Mouse (Mus musculus): ENCODE data around the gene Sh3gl1. TPM values are rescaled to one million over a fixed set of nuclear protein-coding genes. Genes with fewer than 3 reads are reported as not detected.
A peak's percentile ranks its signal among the peaks of the same experiment; 100 is the strongest.

Gene Sh3gl1
- polyA plus RNA-seq, 1 experiment from 2014 or later, result 129 TPM

- peak overlapping the region; percentile 70 for H3K4me3 ChIP-seq (ENCODE audit: low read depth, low read length)
- H3K4me2 ChIP-seq (ENCODE audit: low read length), result peak overlapping the region; percentile 75
- H3K36me3 ChIP-seq (ENCODE audit: control insufficient read depth, insufficient read depth, low read length), result peaks cover 12% of the 10 kb centered on the region; the same call in 1 of the 2 replicates
- 64% methylated on average over 4 of the region's 4 CpGs for WGBS
- DNase-seq (ENCODE audit: low spot score) (no peak), ATAC-seq (replicated peaks; ENCODE audit: low FRiP score, low TSS enrichment, low read depth) (no peak)
- peak overlapping the region; percentile 90 for H3K9ac ChIP-seq (ENCODE audit: low read length)
- no peaks in the 10 kb centered on the region for H3K9me3 ChIP-seq (ENCODE audit: control insufficient read depth, low read length)
- no peaks in the 10 kb centered on the region for H3K27me3 ChIP-seq (replicated peaks; ENCODE audit: control insufficient read depth, insufficient read depth, low read length)
- H3K27ac ChIP-seq (ENCODE audit: low read depth), result no peak overlapping the region
- H3K4me1 ChIP-seq (replicated peaks; ENCODE audit: control insufficient read depth, insufficient read depth, low read length), result peaks cover 28% of the 10 kb centered on the region
These were observed 1.2 kb downstream of the Sh3gl1 start for GRCm38 (mm10) chr17:56035216-56035615.

GRCm38 (mm10) chr17:56034726-56035100, 1.7 kb downstream of the Sh3gl1 start:
- WGBS, result 88% methylated on average over 6 of the region's 6 CpGs
- Histone ChIP-seq H3K4me3 (ENCODE audit: low read depth, low read length) (peak overlapping the region; percentile 70; the same call in 1 of the 2 replicates), H3K9me3 (ENCODE audit: control insufficient read depth, low read length) (no peaks in the 10 kb centered on the region), H3K9ac (ENCODE audit: low read length) (no peak overlapping the region), H3K36me3 (ENCODE audit: control insufficient read depth, insufficient read depth, low read length) (peaks cover 12% of the 10 kb centered on the region; the same call in 1 of the 2 replicates), H3K27me3 (replicated peaks; ENCODE audit: control insufficient read depth, insufficient read depth, low read length) (no peaks in the 10 kb centered on the region), H3K4me1 (replicated peaks; ENCODE audit: control insufficient read depth, insufficient read depth, low read length) (peaks cover 28% of the 10 kb centered on the region), H3K27ac (ENCODE audit: low read depth) (no peak overlapping the region), H3K4me2 (ENCODE audit: low read length) (peak overlapping the region; percentile 75)
- DNase-seq (ENCODE audit: low spot score) (no peak), ATAC-seq (replicated peaks; ENCODE audit: low FRiP score, low TSS enrichment, low read depth) (no peak)

GRCm38 (mm10) chr17:56034040-56034725, 2.3 kb downstream of the Sh3gl1 start:
- Histone ChIP-seq H3K27ac (ENCODE audit: low read depth) (no peak overlapping the region), H3K9me3 (ENCODE audit: control insufficient read depth, low read length) (no peaks in the 10 kb centered on the region), H3K4me2 (ENCODE audit: low read length) (no peak overlapping the region), H3K36me3 (ENCODE audit: control insufficient read depth, insufficient read depth, low read length) (peaks cover 17% of the 10 kb centered on the region; the same call in 1 of the 2 replicates), H3K4me3 (ENCODE audit: low read depth, low read length) (no peak overlapping the region), H3K4me1 (replicated peaks; ENCODE audit: control insufficient read depth, insufficient read depth, low read length) (peaks cover 28% of the 10 kb centered on the region), H3K27me3 (replicated peaks; ENCODE audit: control insufficient read depth, insufficient read depth, low read length) (no peaks in the 10 kb centered on the region), H3K9ac (ENCODE audit: low read length) (no peak overlapping the region)
- ATAC-seq (replicated peaks; ENCODE audit: low FRiP score, low TSS enrichment, low read depth) (no peak), DNase-seq (ENCODE audit: low spot score) (no peak)
- WGBS, result 87% methylated on average over 7 of the region's 7 CpGs

GRCm38 (mm10) chr17:56032831-56033230, 3.6 kb downstream of the Sh3gl1 start:
- ATAC-seq (replicated peaks; ENCODE audit: low FRiP score, low TSS enrichment, low read depth) (no peak), DNase-seq (ENCODE audit: low spot score) (no peak)
- peaks cover 28% of the 10 kb centered on the region for H3K4me1 ChIP-seq (replicated peaks; ENCODE audit: control insufficient read depth, insufficient read depth, low read length)
- H3K9me3 ChIP-seq (ENCODE audit: control insufficient read depth, low read length), result no peaks in the 10 kb centered on the region
- no peak overlapping the region for H3K27ac ChIP-seq (ENCODE audit: low read depth)
- H3K27me3 ChIP-seq (replicated peaks; ENCODE audit: control insufficient read depth, insufficient read depth, low read length), result no peaks in the 10 kb centered on the region
- 80% methylated on average over 7 of the region's 7 CpGs for WGBS
- no peak overlapping the region for H3K4me3 ChIP-seq (ENCODE audit: low read depth, low read length)
- no peak overlapping the region for H3K9ac ChIP-seq (ENCODE audit: low read length)
- H3K4me2 ChIP-seq (ENCODE audit: low read length), result no peak overlapping the region
- H3K36me3 ChIP-seq (ENCODE audit: control insufficient read depth, insufficient read depth, low read length), result peaks cover 30% of the 10 kb centered on the region

- DNase-seq (ENCODE audit: low spot score), result no peak
- no peak overlapping the region for H3K9ac ChIP-seq (ENCODE audit: low read length)
- no peak overlapping the region for H3K4me2 ChIP-seq (ENCODE audit: low read length)
These were observed 4.2 kb downstream of the Sh3gl1 start for GRCm38 (mm10) chr17:56032127-56032733.

GRCm38 (mm10) chr17:56031431-56031830, 5.0 kb downstream of the Sh3gl1 start:
- no peak overlapping the region for H3K9ac ChIP-seq (ENCODE audit: low read length)
- peaks cover 36% of the 10 kb centered on the region for H3K36me3 ChIP-seq (ENCODE audit: control insufficient read depth, insufficient read depth, low read length)
- ATAC-seq (replicated peaks; ENCODE audit: low FRiP score, low TSS enrichment, low read depth) (no peak), DNase-seq (ENCODE audit: low spot score) (no peak)
- 85% methylated on average over 7 of the region's 7 CpGs for WGBS
- H3K4me1 ChIP-seq (replicated peaks; ENCODE audit: control insufficient read depth, insufficient read depth, low read length), result peaks cover 21% of the 10 kb centered on the region
- H3K4me3 ChIP-seq (ENCODE audit: low read depth, low read length), result no peak overlapping the region
- no peak overlapping the region for H3K4me2 ChIP-seq (ENCODE audit: low read length)
- H3K27me3 ChIP-seq (replicated peaks; ENCODE audit: control insufficient read depth, insufficient read depth, low read length), result no peaks in the 10 kb centered on the region
- H3K27ac ChIP-seq (ENCODE audit: low read depth), result no peak overlapping the region
- H3K9me3 ChIP-seq (ENCODE audit: control insufficient read depth, low read length), result no peaks in the 10 kb centered on the region

More at GRCm38 (mm10) chr17:56032127-56032733, 4.2 kb downstream of the Sh3gl1 start:
- peaks cover 34% of the 10 kb centered on the region for H3K36me3 ChIP-seq (ENCODE audit: control insufficient read depth, insufficient read depth, low read length)
- 69% methylated on average over 6 of the region's 6 CpGs for WGBS
- H3K9me3 ChIP-seq (ENCODE audit: control insufficient read depth, low read length), result no peaks in the 10 kb centered on the region
- H3K4me1 ChIP-seq (replicated peaks; ENCODE audit: control insufficient read depth, insufficient read depth, low read length), result peaks cover 25% of the 10 kb centered on the region
- no peak overlapping the region for H3K27ac ChIP-seq (ENCODE audit: low read depth)
- H3K27me3 ChIP-seq (replicated peaks; ENCODE audit: control insufficient read depth, insufficient read depth, low read length), result no peaks in the 10 kb centered on the region
- no peak overlapping the region for H3K4me3 ChIP-seq (ENCODE audit: low read depth, low read length)
- ATAC-seq (replicated peaks; ENCODE audit: low FRiP score, low TSS enrichment, low read depth), result no peak

- peaks cover 21% of the 10 kb centered on the region for H3K4me1 ChIP-seq (replicated peaks; ENCODE audit: control insufficient read depth, insufficient read depth, low read length)
- ATAC-seq (replicated peaks; ENCODE audit: low FRiP score, low TSS enrichment, low read depth) (no peak), DNase-seq (ENCODE audit: low spot score) (no peak)
- no peak overlapping the region for H3K27ac ChIP-seq (ENCODE audit: low read depth)
- H3K27me3 ChIP-seq (replicated peaks; ENCODE audit: control insufficient read depth, insufficient read depth, low read length), result no peaks in the 10 kb centered on the region
- H3K36me3 ChIP-seq (ENCODE audit: control insufficient read depth, insufficient read depth, low read length), result peaks cover 36% of the 10 kb centered on the region
- no peaks in the 10 kb centered on the region for H3K9me3 ChIP-seq (ENCODE audit: control insufficient read depth, low read length)
- H3K4me3 ChIP-seq (ENCODE audit: low read depth, low read length), result no peak overlapping the region
- 63% methylated on average over 5 of the region's 5 CpGs for WGBS
- H3K4me2 ChIP-seq (ENCODE audit: low read length), result no peak overlapping the region
- no peak overlapping the region for H3K9ac ChIP-seq (ENCODE audit: low read length)
These were observed 5.5 kb downstream of the Sh3gl1 start for GRCm38 (mm10) chr17:56030919-56031318.

GRCm38 (mm10) chr17:56030238-56030870, 6.1 kb downstream of the Sh3gl1 start:
- Histone ChIP-seq H3K4me1 (replicated peaks; ENCODE audit: control insufficient read depth, insufficient read depth, low read length) (peaks cover 17% of the 10 kb centered on the region), H3K4me3 (ENCODE audit: low read depth, low read length) (no peak overlapping the region), H3K4me2 (ENCODE audit: low read length) (no peak overlapping the region), H3K9ac (ENCODE audit: low read length) (no peak overlapping the region), H3K27me3 (replicated peaks; ENCODE audit: control insufficient read depth, insufficient read depth, low read length) (no peaks in the 10 kb centered on the region), H3K9me3 (ENCODE audit: control insufficient read depth, low read length) (no peaks in the 10 kb centered on the region), H3K36me3 (ENCODE audit: control insufficient read depth, insufficient read depth, low read length) (peaks cover 36% of the 10 kb centered on the region), H3K27ac (ENCODE audit: low read depth) (no peak overlapping the region)
- WGBS, result 87% methylated on average over 9 of the region's 9 CpGs
- ATAC-seq (replicated peaks; ENCODE audit: low FRiP score, low TSS enrichment, low read depth), result no peak
- DNase-seq (ENCODE audit: low spot score), result no peak

All from intestine, embryonic 14.5 days (tissue).